Mouse (Mus musculus) large intestine, adult 2 months (tissue): ENCODE results near the gene Sycp2. TPM values are rescaled to one million over a fixed set of nuclear protein-coding genes. Genes with fewer than 3 reads are reported as not detected.
"Not testable (repeated sequence)": the region's sequence is repeated elsewhere in the genome, so short reads cannot be mapped to it uniquely, and the experiment has no call there.

Experiments used
- DNase-seq: peaks from one replicate; pipeline ENCODE4 v3.0.0-alpha.2; 2012; ENCODE audit warnings: low read depth, low spot score
- WGBS: fragments of 180-500 bp; shearing (Covaris S2); methylation state at CpG from one replicate; pipeline ENCODE4 v1.1.7; 2018; 5-methylcytosine and 5-hydroxymethylcytosine counted together
- polyA plus RNA-seq: library from polyadenylated mRNA; depleted of rRNA; stranded (reverse); fragments of >200 nt; gene quantifications from 2 replicates; pipeline ENCODE4 v1.2.3, GENCODE M21; 2012

Gene Sycp2
- polyA plus RNA-seq, 1 experiment = not detected

- under 1% methylated on average over 71 of the region's 74 CpGs for WGBS
- no peak for DNase-seq
Observed at GRCm38 (mm10) chr2:178414261-178415149, 7.0 kb upstream of the Sycp2 start, which contains the start of the genes Ppp1r3d and Fam217b. Gene Ppp1r3d, minus strand, starts transcription at chr2:178414472. Gene Fam217b, plus strand, starts transcription at chr2:178414524.

- 16% methylated on average over 75 of the region's 75 CpGs for WGBS
- no peak for DNase-seq
Observed at GRCm38 (mm10) chr2:178413481-178414260, 6.2 kb upstream of the Sycp2 start.

- no peak for DNase-seq
- WGBS = 76% methylated on average over 13 of the region's 13 CpGs
Observed at GRCm38 (mm10) chr2:178413081-178413480, 5.6 kb upstream of the Sycp2 start.

GRCm38 (mm10) chr2:178412598-178412997 is 5.1 kb upstream of the Sycp2 start:
- DNase-seq = no peak
- 72% methylated on average over 6 of the region's 6 CpGs for WGBS

- no peak for DNase-seq
- whole genome bisulfite sequencing = 29% methylated on average over 6 of the region's 6 CpGs
Observed at GRCm38 (mm10) chr2:178410286-178410685, 2.8 kb upstream of the Sycp2 start.

GRCm38 (mm10) chr2:178409024-178409423 is 1.5 kb upstream of the Sycp2 start:
- 42% methylated on average over 1 of the region's 1 CpGs for WGBS
- DNase-seq = no peak

GRCm38 (mm10) chr2:178342597-178342996 is 64.9 kb downstream of the Sycp2 start:
- WGBS = 12% methylated on average over 4 of the region's 4 CpGs
- DNase-seq = peak; percentile 22

- not testable (repeated sequence) for DNase-seq
Observed at GRCm38 (mm10) chr2:178342105-178342504, 65.4 kb downstream of the Sycp2 start.

GRCm38 (mm10) chr2:178339044-178339443 is 68.4 kb downstream of the Sycp2 start:
- DNase-seq = no peak
- WGBS = 2% methylated on average over 2 of the region's 2 CpGs

- no peak for DNase-seq
- WGBS = 49% methylated on average over 1 of the region's 1 CpGs
Observed at GRCm38 (mm10) chr2:178337878-178338277, 69.6 kb downstream of the Sycp2 start.

GRCm38 (mm10) chr2:178329986-178330385 is 77.5 kb downstream of the Sycp2 start:
- WGBS = 51% methylated on average over 1 of the region's 1 CpGs
- DNase-seq = no peak

- WGBS = 68% methylated on average over 5 of the region's 5 CpGs
- no peak for DNase-seq
Observed at GRCm38 (mm10) chr2:178329551-178329950, 77.9 kb downstream of the Sycp2 start.

- no peak for DNase-seq
- 12% methylated on average over 12 of the region's 12 CpGs for WGBS
Observed at GRCm38 (mm10) chr2:178327466-178328040, 79.9 kb downstream of the Sycp2 start.

- 7% methylated on average over 5 of the region's 5 CpGs for WGBS
- no peak for DNase-seq
Observed at GRCm38 (mm10) chr2:178326750-178327465, 80.6 kb downstream of the Sycp2 start.

- no peak for DNase-seq
- 94% methylated on average over 10 of the region's 10 CpGs for WGBS
Observed at GRCm38 (mm10) chr2:178326067-178326466, 81.4 kb downstream of the Sycp2 start.

GRCm38 (mm10) chr2:178324818-178325217 is 82.7 kb downstream of the Sycp2 start:
- 72% methylated on average over 4 of the region's 4 CpGs for WGBS
- no peak for DNase-seq

GRCm38 (mm10) chr2:178324410-178324809 is 83.1 kb downstream of the Sycp2 start:
- DNase-seq = no peak
- WGBS = 90% methylated on average over 3 of the region's 3 CpGs

GRCm38 (mm10) chr2:178321271-178321670 is 86.2 kb downstream of the Sycp2 start:
- no peak for DNase-seq
- 79% methylated on average over 10 of the region's 10 CpGs for WGBS

- 74% methylated on average over 7 of the region's 7 CpGs for WGBS
Observed at GRCm38 (mm10) chr2:178319766-178320165, 87.7 kb downstream of the Sycp2 start.

GRCm38 (mm10) chr2:178316281-178316680 is 91.2 kb downstream of the Sycp2 start:
- no peak for DNase-seq
- WGBS = 51% methylated on average over 1 of the region's 1 CpGs

More at GRCm38 (mm10) chr2:178319766-178320165, 87.7 kb downstream of the Sycp2 start:
- DNase-seq = no peak
